Mouse (Mus musculus) liver, embryonic 16.5 days (tissue): ENCODE data around the gene Krt28. TPM values are rescaled to one million over a fixed set of nuclear protein-coding genes. Genes with fewer than 3 reads are reported as not detected.

Experiments
- ATAC-seq: fragments of 200-750 bp; cut with Nextera tagmentation; 2 replicates; pipeline ENCODE4 v1.8.0; 2017; ENCODE audit warnings: low read depth, mild to moderate bottlenecking, moderate number of reproducible peaks, moderate library complexity
- H3K27ac ChIP-seq: fragments of 300-500 bp; sonication (generic); 2 replicates; pipeline ENCODE4 v1.5.1; 2014; ENCODE audit warnings: mild to moderate bottlenecking, low read length
- H3K27me3 ChIP-seq: fragments of 300-500 bp; sonication (generic); 2 replicates; pipeline ENCODE4 v1.6.1; 2014; ENCODE audit warnings: low read depth, low read length, mixed read lengths; ENCODE audit not compliant: control insufficient read depth, insufficient read depth
- H3K36me3 ChIP-seq: fragments of 300-500 bp; sonication (generic); 2 replicates; pipeline ENCODE4 v1.6.1; 2014; ENCODE audit warnings: mild to moderate bottlenecking; ENCODE audit not compliant: control insufficient read depth, insufficient read depth
- H3K4me1 ChIP-seq: fragments of 300-500 bp; sonication (generic); 2 replicates; pipeline ENCODE4 v1.6.1; 2014; ENCODE audit warnings: low read depth, low read length, mixed read lengths; ENCODE audit not compliant: control insufficient read depth
- H3K4me2 ChIP-seq: fragments of 300-500 bp; sonication (generic); 2 replicates; pipeline ENCODE4 v1.6.1; 2014; ENCODE audit warnings: low read depth, low read length, mixed read lengths
- H3K4me3 ChIP-seq: fragments of 300-500 bp; sonication (generic); 2 replicates; pipeline ENCODE4 v1.5.1; 2014; ENCODE audit warnings: low read depth, mild to moderate bottlenecking, low read length
- H3K9ac ChIP-seq: fragments of 300-500 bp; sonication (generic); 2 replicates; pipeline ENCODE4 v1.6.1; 2014; ENCODE audit warnings: low read depth, low read length
- H3K9me3 ChIP-seq: fragments of 300-500 bp; sonication (generic); replicated peaks from 2 replicates; pipeline ENCODE4 v1.6.1; 2016; ENCODE audit warnings: low read length; ENCODE audit not compliant: control insufficient read depth
- WGBS: fragments of 180-500 bp; shearing (Covaris S2); extraction: QIAGEN DNeasy Blood & Tissue Kit; methylation state at CpG from one replicate; pipeline ENCODE4 v1.1.7; 2014; ENCODE audit not compliant: insufficient replicate concordance; 5-methylcytosine and 5-hydroxymethylcytosine counted together
- polyA plus RNA-seq: library from polyadenylated mRNA; unstranded; fragments of >200 nt; fragmentation: Nextera tagmentation; extraction: Ambion mirVana; gene quantifications from 2 replicates; pipeline ENCODE4 v1.2.1, GENCODE M21; 2015

The Krt28 gene
- polyA plus RNA-seq: 0.06 TPM in 1 of 2 replicates, not detected in the other

GRCm38 (mm10) chr11:99374803-99375202, at the start of gene Krt28:
Gene Krt28 (minus strand): TSS chr11:99374903.
- no peaks in the 10 kb centered on the region for H3K36me3 ChIP-seq
- H3K4me2 ChIP-seq: no peak within 1 kb of the TSS
- ATAC-seq: no peak
- no peak within 1 kb of the TSS for H3K27ac ChIP-seq
- WGBS: 69% methylated on average over 13 of the region's 13 CpGs
- H3K9me3 ChIP-seq: no peaks in the 10 kb centered on the region
- no peak within 1 kb of the TSS for H3K4me3 ChIP-seq
- no peaks in the 10 kb centered on the region for H3K4me1 ChIP-seq
- H3K27me3 ChIP-seq: no peaks in the 10 kb centered on the region
- H3K9ac ChIP-seq: no peak within 1 kb of the TSS

GRCm38 (mm10) chr11:99422159-99422558, 47.5 kb upstream of the Krt28 start, which contains the start of gene Krt12:
Gene Krt12 (minus strand): TSS chr11:99422259.
- WGBS: 69% methylated on average over 10 of the region's 10 CpGs
- Histone ChIP-seq H3K4me3 (no peak within 1 kb of the TSS), H3K27ac (no peak within 1 kb of the TSS), H3K36me3 (no peaks in the 10 kb centered on the region), H3K27me3 (no peaks in the 10 kb centered on the region), H3K4me1 (no peaks in the 10 kb centered on the region), H3K4me2 (no peak within 1 kb of the TSS), H3K9ac (no peak within 1 kb of the TSS), H3K9me3 (no peaks in the 10 kb centered on the region)
- ATAC-seq: no peak

- no peak overlapping the region for H3K4me3 ChIP-seq
- WGBS: 22% methylated on average over 10 of the region's 10 CpGs
- no peaks in the 10 kb centered on the region for H3K9me3 ChIP-seq
- H3K27me3 ChIP-seq: no peaks in the 10 kb centered on the region
- no peak overlapping the region for H3K9ac ChIP-seq
- no peaks in the 10 kb centered on the region for H3K36me3 ChIP-seq
- ATAC-seq: no peak
- no peaks in the 10 kb centered on the region for H3K4me1 ChIP-seq
- no peak overlapping the region for H3K4me2 ChIP-seq
- H3K27ac ChIP-seq: no peak overlapping the region
Observed at GRCm38 (mm10) chr11:99420586-99420985, 45.9 kb upstream of the Krt28 start.

- H3K4me3 ChIP-seq: no peak overlapping the region
- no peaks in the 10 kb centered on the region for H3K27me3 ChIP-seq
- H3K27ac ChIP-seq: no peak overlapping the region
- H3K9ac ChIP-seq: no peak overlapping the region
- no peaks in the 10 kb centered on the region for H3K4me1 ChIP-seq
- no peaks in the 10 kb centered on the region for H3K9me3 ChIP-seq
- no peak overlapping the region for H3K4me2 ChIP-seq
- ATAC-seq: no peak
- WGBS: 64% methylated on average over 16 of the region's 16 CpGs
- H3K36me3 ChIP-seq: no peaks in the 10 kb centered on the region
Observed at GRCm38 (mm10) chr11:99417819-99418218, 43.1 kb upstream of the Krt28 start.

GRCm38 (mm10) chr11:99416902-99417301, 42.2 kb upstream of the Krt28 start:
- WGBS: 76% methylated on average over 13 of the region's 13 CpGs
- Histone ChIP-seq H3K9me3 (no peaks in the 10 kb centered on the region), H3K36me3 (no peaks in the 10 kb centered on the region), H3K4me3 (no peak overlapping the region), H3K9ac (no peak overlapping the region), H3K4me2 (no peak overlapping the region), H3K4me1 (no peaks in the 10 kb centered on the region), H3K27ac (no peak overlapping the region), H3K27me3 (no peaks in the 10 kb centered on the region)
- ATAC-seq: no peak

GRCm38 (mm10) chr11:99414463-99415147, 39.9 kb upstream of the Krt28 start:
- Histone ChIP-seq H3K4me1 (no peaks in the 10 kb centered on the region), H3K36me3 (no peaks in the 10 kb centered on the region), H3K9ac (no peak overlapping the region), H3K9me3 (no peaks in the 10 kb centered on the region), H3K27me3 (no peaks in the 10 kb centered on the region), H3K27ac (no peak overlapping the region), H3K4me3 (no peak overlapping the region), H3K4me2 (no peak overlapping the region)
- ATAC-seq: no peak
- 77% methylated on average over 13 of the region's 13 CpGs for WGBS

- no peak for ATAC-seq
- Histone ChIP-seq H3K4me1 (no peaks in the 10 kb centered on the region), H3K9ac (no peak overlapping the region), H3K27me3 (no peaks in the 10 kb centered on the region), H3K36me3 (no peaks in the 10 kb centered on the region), H3K4me3 (no peak overlapping the region), H3K27ac (no peak overlapping the region), H3K9me3 (no peaks in the 10 kb centered on the region), H3K4me2 (no peak overlapping the region)
- WGBS: 16% methylated on average over 6 of the region's 6 CpGs
Observed at GRCm38 (mm10) chr11:99413247-99413646, 38.5 kb upstream of the Krt28 start.

GRCm38 (mm10) chr11:99406186-99406585, 31.5 kb upstream of the Krt28 start:
- H3K27me3 ChIP-seq: no peaks in the 10 kb centered on the region
- 58% methylated on average over 10 of the region's 10 CpGs for WGBS
- no peaks in the 10 kb centered on the region for H3K36me3 ChIP-seq
- H3K4me2 ChIP-seq: no peak overlapping the region
- no peak overlapping the region for H3K27ac ChIP-seq
- ATAC-seq: no peak
- no peak overlapping the region for H3K4me3 ChIP-seq
- no peak overlapping the region for H3K9ac ChIP-seq
- H3K4me1 ChIP-seq: no peaks in the 10 kb centered on the region
- no peaks in the 10 kb centered on the region for H3K9me3 ChIP-seq

- Histone ChIP-seq H3K4me2 (no peak overlapping the region), H3K9ac (no peak overlapping the region), H3K4me3 (no peak overlapping the region), H3K9me3 (no peaks in the 10 kb centered on the region), H3K4me1 (no peaks in the 10 kb centered on the region), H3K27me3 (no peaks in the 10 kb centered on the region), H3K36me3 (no peaks in the 10 kb centered on the region), H3K27ac (no peak overlapping the region)
- WGBS: 63% methylated on average over 13 of the region's 13 CpGs
- ATAC-seq: no peak
Observed at GRCm38 (mm10) chr11:99399956-99400549, 25.4 kb upstream of the Krt28 start.
